Mouse (Mus musculus): ENCODE results near the gene Ldlrad1.

Gene Ldlrad1

DNA sequence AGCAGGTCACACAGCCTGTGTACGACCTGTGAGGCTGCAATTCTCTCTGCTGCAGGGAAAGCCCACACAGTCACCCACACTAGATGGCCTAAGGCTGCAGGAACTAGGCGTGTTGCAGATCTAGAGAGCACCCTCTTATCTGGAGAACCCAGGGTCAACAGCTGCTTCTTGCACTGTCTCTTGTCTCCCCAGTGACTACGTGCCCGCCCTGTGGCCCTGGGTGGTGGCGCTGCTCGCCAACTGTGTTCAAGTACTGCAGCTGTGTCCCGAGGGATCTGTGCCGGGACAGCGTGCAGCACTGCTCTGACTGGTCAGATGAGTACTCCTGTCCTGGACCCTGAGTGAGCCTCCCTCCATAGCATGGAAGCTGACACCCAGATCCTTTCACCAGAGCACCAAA, 8.6 kb downstream of the Ldlrad1 start:
- TF ChIP-seq POU5F1 (IDR thresholded peaks at IDR 0.05; ENCODE audit: borderline replicate concordance, low read length) = no peak
- no peak for TF ChIP-seq CTCF (conservative IDR thresholded peaks at IDR 0.05; ENCODE audit: low read length)
- TF ChIP-seq NANOG (IDR thresholded peaks at IDR 0.05; ENCODE audit: borderline replicate concordance, low read length) = no peak
- no peaks in the 10 kb centered on the region for H3K36me3 ChIP-seq (ENCODE audit: insufficient read depth, low read length)
- no peaks in the 10 kb centered on the region for H3K9me3 ChIP-seq (ENCODE audit: low read length)
- no peak overlapping the region for H3K4me3 ChIP-seq (replicated peaks; ENCODE audit: low read length)
- H3K27me3 ChIP-seq (ENCODE audit: insufficient read depth, low read length) = no peaks in the 10 kb centered on the region
- H3K4me1 ChIP-seq (replicated peaks; ENCODE audit: low read depth, low read length) = peaks cover 7% of the 10 kb centered on the region; the same call in 1 of the 2 replicates

DNA sequence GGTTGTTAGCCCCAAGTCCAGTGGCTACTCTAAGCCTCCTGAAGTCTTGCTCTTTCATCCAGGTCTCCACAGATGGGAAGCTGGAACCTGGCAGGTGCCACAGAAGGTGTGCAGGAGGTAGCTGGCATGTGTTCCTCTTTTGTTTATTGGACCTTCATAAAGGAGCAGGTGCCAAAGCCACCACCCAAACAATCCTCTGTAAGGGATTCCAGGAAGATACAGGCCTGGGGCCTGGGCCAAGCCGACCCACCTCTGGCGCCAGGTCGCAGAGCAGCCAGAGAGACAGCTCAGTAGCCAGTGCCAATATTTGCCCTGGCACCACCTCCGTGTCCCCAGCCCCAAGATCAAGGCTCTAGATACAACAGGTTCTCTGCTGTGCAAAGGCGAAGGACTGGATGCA, 12.5 kb downstream of the Ldlrad1 start:
- no peak for TF ChIP-seq NANOG (IDR thresholded peaks at IDR 0.05; ENCODE audit: borderline replicate concordance, low read length)
- no peak for TF ChIP-seq POU5F1 (IDR thresholded peaks at IDR 0.05; ENCODE audit: borderline replicate concordance, low read length)
- Histone ChIP-seq H3K4me1 (replicated peaks; ENCODE audit: low read depth, low read length) (peaks cover 7% of the 10 kb centered on the region; the same call in 1 of the 2 replicates), H3K9me3 (ENCODE audit: low read length) (no peaks in the 10 kb centered on the region), H3K4me3 (replicated peaks; ENCODE audit: low read length) (no peak overlapping the region), H3K36me3 (ENCODE audit: insufficient read depth, low read length) (no peaks in the 10 kb centered on the region), H3K27me3 (ENCODE audit: insufficient read depth, low read length) (no peaks in the 10 kb centered on the region)

DNA sequence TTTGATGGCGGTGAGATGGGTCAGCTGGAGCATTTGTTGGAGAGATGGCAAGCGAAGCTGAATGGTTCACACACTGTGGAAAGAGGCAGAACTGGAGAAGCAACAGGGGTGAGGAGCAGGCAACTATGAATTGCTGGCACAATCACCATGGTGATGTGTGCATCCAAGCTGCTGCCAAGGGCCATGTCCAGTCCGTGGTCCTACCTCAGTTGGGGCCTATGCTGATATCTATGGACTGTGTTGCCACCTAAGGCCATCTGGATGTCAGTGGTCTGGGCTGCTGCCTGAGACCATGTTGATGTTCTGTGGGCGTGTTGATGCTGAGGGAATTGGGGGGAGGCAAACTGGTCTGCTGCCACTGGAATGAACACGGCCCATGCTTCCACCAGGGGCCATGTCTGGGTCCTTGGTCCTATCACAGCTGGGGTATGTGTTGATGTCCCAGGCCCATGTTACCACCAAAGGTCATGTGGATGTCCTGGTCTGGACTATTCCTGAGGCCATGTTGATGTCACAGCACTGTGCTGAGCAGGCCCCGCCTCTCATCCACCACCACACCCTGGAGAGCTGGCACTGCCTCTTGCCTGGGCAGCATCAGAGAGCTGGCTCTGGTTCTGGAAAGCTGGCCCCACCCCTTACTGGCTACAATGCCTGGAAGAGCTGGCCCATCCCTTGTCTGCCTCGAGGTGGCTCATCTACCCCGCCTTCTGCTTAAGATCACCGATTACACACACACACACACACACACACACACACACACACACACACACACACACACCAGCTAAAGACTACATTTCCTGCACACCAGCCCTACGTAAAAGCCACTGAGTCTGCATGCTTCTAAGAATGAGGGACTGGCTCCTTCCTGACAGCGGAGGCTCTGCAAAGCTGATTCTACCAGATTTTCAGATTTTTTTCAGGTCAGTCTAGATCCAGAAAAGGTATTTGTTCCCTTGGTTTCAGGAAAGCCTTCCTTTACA, 14.5 kb downstream of the Ldlrad1 start:
- H3K9me3 ChIP-seq (ENCODE audit: low read length) = no peaks in the 10 kb centered on the region
- no peaks in the 10 kb centered on the region for H3K36me3 ChIP-seq (ENCODE audit: insufficient read depth, low read length)
- H3K4me3 ChIP-seq (replicated peaks; ENCODE audit: low read length) = no peak overlapping the region
- H3K4me1 ChIP-seq (replicated peaks; ENCODE audit: low read depth, low read length) = no peaks in the 10 kb centered on the region
- TF ChIP-seq CTCF (conservative IDR thresholded peaks at IDR 0.05; ENCODE audit: low read length) (no peak), NANOG (IDR thresholded peaks at IDR 0.05; ENCODE audit: borderline replicate concordance, low read length) (no peak), POU5F1 (IDR thresholded peaks at IDR 0.05; ENCODE audit: borderline replicate concordance, low read length) (no peak)
- H3K27me3 ChIP-seq (ENCODE audit: insufficient read depth, low read length) = no peaks in the 10 kb centered on the region

GRCm38 (mm10) chr4:107226313-107226712, 17.3 kb downstream of the Ldlrad1 start:
- no peaks in the 10 kb centered on the region for H3K9me3 ChIP-seq (ENCODE audit: low read length)
- H3K4me1 ChIP-seq (replicated peaks; ENCODE audit: low read depth, low read length) = no peaks in the 10 kb centered on the region
- H3K27me3 ChIP-seq (ENCODE audit: insufficient read depth, low read length) = no peaks in the 10 kb centered on the region
- TF ChIP-seq NANOG (IDR thresholded peaks at IDR 0.05; ENCODE audit: borderline replicate concordance, low read length) (no peak), POU5F1 (IDR thresholded peaks at IDR 0.05; ENCODE audit: borderline replicate concordance, low read length) (no peak), CTCF (conservative IDR thresholded peaks at IDR 0.05; ENCODE audit: low read length) (no peak)
- H3K4me3 ChIP-seq (replicated peaks; ENCODE audit: low read length) = no peak overlapping the region
- no peaks in the 10 kb centered on the region for H3K36me3 ChIP-seq (ENCODE audit: insufficient read depth, low read length)

DNA sequence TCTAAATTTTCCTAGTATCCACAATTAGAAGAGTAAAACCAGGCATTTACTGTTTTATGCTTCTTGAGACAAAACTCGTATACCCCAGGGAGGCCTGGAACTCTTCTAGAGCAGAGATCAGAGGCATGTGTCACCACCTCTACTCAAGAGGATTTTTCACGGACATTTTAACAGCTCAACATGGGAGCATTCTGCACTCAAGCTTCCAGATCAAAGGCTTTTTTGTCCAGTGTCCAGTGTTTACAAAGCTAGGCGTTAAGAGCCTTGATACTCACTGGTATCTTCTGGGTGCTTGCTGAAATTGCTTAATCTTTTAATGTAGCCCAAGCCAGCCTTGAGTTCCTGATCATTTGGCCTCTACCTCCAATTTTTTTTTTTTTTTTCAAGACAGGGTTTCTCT, 23.2 kb downstream of the Ldlrad1 start:
- TF ChIP-seq POU5F1 (IDR thresholded peaks at IDR 0.05; ENCODE audit: borderline replicate concordance, low read length) (no peak), CTCF (conservative IDR thresholded peaks at IDR 0.05; ENCODE audit: low read length) (no peak)
- no peak overlapping the region for H3K4me3 ChIP-seq (replicated peaks; ENCODE audit: low read length)
- H3K27me3 ChIP-seq (ENCODE audit: insufficient read depth, low read length) = no peaks in the 10 kb centered on the region
- H3K36me3 ChIP-seq (ENCODE audit: insufficient read depth, low read length) = peaks cover 41% of the 10 kb centered on the region
- no peaks in the 10 kb centered on the region for H3K9me3 ChIP-seq (ENCODE audit: low read length)
- no peaks in the 10 kb centered on the region for H3K4me1 ChIP-seq (replicated peaks; ENCODE audit: low read depth, low read length)

- H3K9me3 ChIP-seq (ENCODE audit: low read length) = no peaks in the 10 kb centered on the region
- no peaks in the 10 kb centered on the region for H3K27me3 ChIP-seq (ENCODE audit: insufficient read depth, low read length)
- no peaks in the 10 kb centered on the region for H3K4me1 ChIP-seq (replicated peaks; ENCODE audit: low read depth, low read length)
- TF ChIP-seq NANOG (IDR thresholded peaks at IDR 0.05; ENCODE audit: borderline replicate concordance, low read length) (no peak), CTCF (conservative IDR thresholded peaks at IDR 0.05; ENCODE audit: low read length) (no peak), POU5F1 (IDR thresholded peaks at IDR 0.05; ENCODE audit: borderline replicate concordance, low read length) (no peak)
- peaks cover 69% of the 10 kb centered on the region for H3K36me3 ChIP-seq (ENCODE audit: insufficient read depth, low read length)
- no peak overlapping the region for H3K4me3 ChIP-seq (replicated peaks; ENCODE audit: low read length)
Observed at GRCm38 (mm10) chr4:107238253-107238652, 29.3 kb downstream of the Ldlrad1 start.

- Histone ChIP-seq H3K9me3 (ENCODE audit: low read length) (no peaks in the 10 kb centered on the region), H3K4me3 (replicated peaks; ENCODE audit: low read length) (no peak overlapping the region), H3K4me1 (replicated peaks; ENCODE audit: low read depth, low read length) (no peaks in the 10 kb centered on the region), H3K36me3 (ENCODE audit: insufficient read depth, low read length) (peaks cover 64% of the 10 kb centered on the region), H3K27me3 (ENCODE audit: insufficient read depth, low read length) (no peaks in the 10 kb centered on the region)
- TF ChIP-seq NANOG (IDR thresholded peaks at IDR 0.05; ENCODE audit: borderline replicate concordance, low read length) = no peak
- TF ChIP-seq CTCF (conservative IDR thresholded peaks at IDR 0.05; ENCODE audit: low read length) = no peak
Observed at GRCm38 (mm10) chr4:107240196-107240595, 31.2 kb downstream of the Ldlrad1 start.

DNA sequence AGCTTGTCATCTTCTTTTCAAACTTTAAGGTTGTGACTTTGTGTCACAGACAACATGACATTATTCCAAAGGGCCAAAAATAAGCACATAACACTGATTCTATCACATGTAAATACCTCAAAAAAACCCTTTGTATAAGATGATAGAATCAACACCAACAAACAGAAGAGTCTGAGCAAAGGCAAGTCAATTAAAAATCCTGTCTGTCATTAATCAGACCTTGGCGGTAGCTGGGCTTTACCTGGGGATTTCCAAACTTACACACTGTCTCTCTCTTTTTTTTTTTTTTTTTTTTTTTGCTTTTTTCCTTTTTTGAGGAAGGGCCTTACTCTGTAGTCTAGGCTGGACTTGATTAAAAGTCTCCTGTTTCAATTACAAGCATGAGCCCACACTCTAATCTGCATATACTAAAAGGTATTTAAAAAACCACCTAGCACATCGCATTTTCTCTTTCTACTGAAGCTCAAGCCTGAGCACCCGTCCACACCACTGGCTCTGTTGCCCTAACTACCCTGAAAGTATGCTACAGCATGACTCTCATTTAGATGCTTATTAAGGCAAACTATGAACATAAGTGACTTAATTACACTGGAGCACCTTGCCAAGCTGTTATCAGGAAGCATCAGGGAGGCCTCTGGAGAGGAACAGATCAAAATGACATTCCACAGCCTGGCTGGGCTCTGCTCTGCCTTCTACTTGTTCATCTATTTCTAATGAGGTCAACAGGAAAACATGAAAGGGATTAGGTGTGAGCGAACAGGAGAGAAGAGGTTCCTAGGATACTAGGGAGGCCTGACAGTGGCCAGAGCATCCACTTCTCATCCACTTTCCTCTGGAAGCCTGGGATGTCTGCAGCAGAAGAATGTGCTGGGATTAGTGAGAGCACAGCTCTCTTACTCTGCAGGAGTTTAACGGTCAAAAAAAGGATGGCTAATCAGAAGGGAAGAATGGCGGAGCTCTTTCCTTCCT, 34.7 kb downstream of the Ldlrad1 start:
- Histone ChIP-seq H3K27me3 (ENCODE audit: insufficient read depth, low read length) (no peaks in the 10 kb centered on the region), H3K4me1 (replicated peaks; ENCODE audit: low read depth, low read length) (0 out of 2 replicates have a peak, but pooled peaks cover 2% of the 10 kb centered on the region), H3K36me3 (ENCODE audit: insufficient read depth, low read length) (peaks cover 55% of the 10 kb centered on the region), H3K9me3 (ENCODE audit: low read length) (no peaks in the 10 kb centered on the region), H3K4me3 (replicated peaks; ENCODE audit: low read length) (no peak overlapping the region)
- no peak for TF ChIP-seq CTCF (conservative IDR thresholded peaks at IDR 0.05; ENCODE audit: low read length)

All from E14TG2a.4 (cell line).